8 mouse cellular contexts compared by ENCODE assay signal in genomic region chr1:92935054-92935962, GRCm38 (mm10). TPM values are rescaled to one million over a fixed set of nuclear protein-coding genes. Genes with fewer than 3 reads are reported as not detected.
DNase-seq lines count a peak whose midpoint lies in the region; ATAC-seq and TF ChIP-seq lines count a peak whose summit lies in the region.

No protein-coding gene starts in this region.

- H3K36me3 ChIP-seq in heart, embryonic 10.5 days = peaks cover 26% of the 10 kb centered on the region
- H3K36me3 ChIP-seq in embryonic facial prominence, embryonic 14.5 days (ENCODE audit: control insufficient read depth, insufficient read depth, low read length) = peaks cover 29% of the 10 kb centered on the region
- peaks cover 22% of the 10 kb centered on the region for H3K36me3 ChIP-seq in liver, postnatal 0 days (replicated peaks; ENCODE audit: insufficient read depth, low read length)

- H3K4me2 ChIP-seq in embryonic facial prominence, embryonic 14.5 days (ENCODE audit: low read depth, low read length) = peak overlapping the region; percentile 57
- H3K4me2 ChIP-seq in liver, postnatal 0 days (ENCODE audit: low read depth, low read length) = peak overlapping the region; percentile 95

- H3K4me3 ChIP-seq in heart, embryonic 10.5 days = peak overlapping the region; percentile 88
- H3K4me3 ChIP-seq in embryonic facial prominence, embryonic 14.5 days (ENCODE audit: low read depth, low read length) = peak overlapping the region; percentile 87
- peak overlapping the region; percentile 87 for H3K4me3 ChIP-seq in liver, postnatal 0 days (ENCODE audit: low read depth, low read length)

- no peaks in the 10 kb centered on the region for H3K9me3 ChIP-seq in heart, embryonic 10.5 days
- H3K9me3 ChIP-seq in embryonic facial prominence, embryonic 14.5 days (ENCODE audit: control insufficient read depth, low read length) = peaks cover 15% of the 10 kb centered on the region; the same call in 1 of the 2 replicates
- H3K9me3 ChIP-seq in liver, postnatal 0 days (ENCODE audit: low read length) = no peaks in the 10 kb centered on the region

- peak overlapping the region; percentile 83 for H3K9ac ChIP-seq in embryonic facial prominence, embryonic 14.5 days (ENCODE audit: low read depth, low read length)
- H3K9ac ChIP-seq in liver, postnatal 0 days (replicated peaks) = peak overlapping the region; percentile 79

- H3K4me1 ChIP-seq in heart, embryonic 10.5 days = peaks cover 24% of the 10 kb centered on the region
- H3K4me1 ChIP-seq in embryonic facial prominence, embryonic 14.5 days (ENCODE audit: control insufficient read depth, insufficient read depth, low read length) = 0 out of 2 replicates have a peak, but pooled peaks cover 14% of the 10 kb centered on the region
- H3K4me1 ChIP-seq in liver, postnatal 0 days (ENCODE audit: insufficient read depth) = peaks cover 25% of the 10 kb centered on the region

- peaks cover 7% of the 10 kb centered on the region; the same call in 1 of the 2 replicates for H3K27me3 ChIP-seq in heart, embryonic 10.5 days (ENCODE audit: insufficient read depth, poor library complexity, severe bottlenecking)
- no peaks in the 10 kb centered on the region for H3K27me3 ChIP-seq in embryonic facial prominence, embryonic 14.5 days (replicated peaks; ENCODE audit: control insufficient read depth, insufficient read depth, low read length)
- H3K27me3 ChIP-seq in liver, postnatal 0 days (ENCODE audit: insufficient read depth, low read length) = no peaks in the 10 kb centered on the region

- H3K27ac ChIP-seq in heart, embryonic 10.5 days = peak overlapping the region; percentile 93
- peak overlapping the region; percentile 97; the same call in 1 of the 2 replicates for H3K27ac ChIP-seq in embryonic facial prominence, embryonic 14.5 days (replicated peaks; ENCODE audit: low read depth, low read length)
- H3K27ac ChIP-seq in liver, postnatal 0 days (ENCODE audit: low read depth) = peak overlapping the region; percentile 95

- TF ChIP-seq EP300 in liver, postnatal 0 days (IDR thresholded peaks at IDR 0.05; ENCODE audit: low read depth) = peak; percentile 61; the same call in 1 of the 2 replicates

- no peak for TF ChIP-seq CTCF in liver, postnatal 0 days (IDR thresholded peaks at IDR 0.05; ENCODE audit: low read depth)

- no peak for ATAC-seq in embryonic facial prominence, embryonic 14.5 days (ENCODE audit: low read depth)
- no peak for ATAC-seq in liver, postnatal 0 days

- no peak for DNase-seq in heart, embryonic 10.5 days (ENCODE audit: low spot score)
- DNase-seq in heart, adult 18-20 months = no peak
- peak; percentile 61 for DNase-seq in MN1 (ENCODE audit: low spot score)
- peak; percentile 35 for DNase-seq in embryonic facial prominence, embryonic 14.5 days (ENCODE audit: low spot score)
- peak; percentile 29 for DNase-seq in induced T-regulatory cell, adult 2 months (ENCODE audit: low read depth)
- DNase-seq in liver, postnatal 0 days = peak; percentile 87
- DNase-seq in skeletal muscle tissue, adult 2 months (ENCODE audit: low read depth, low spot score) = peak; percentile 37
- DNase-seq in B cell, adult 2 months = no peak

- 23% methylated on average over 10 of the region's 10 CpGs for WGBS in heart, embryonic 10.5 days
- WGBS in embryonic facial prominence, embryonic 14.5 days = 13% methylated on average over 10 of the region's 10 CpGs
- WGBS in liver, postnatal 0 days (ENCODE audit: insufficient replicate concordance) = 11% methylated on average over 10 of the region's 10 CpGs

RNA-seq across cellular contexts. Expression of gene Capn10, which starts 1.1 kb away (rescaled TPM):
- 19.4 and 25.4 TPM in 2 replicates for polyA plus RNA-seq in heart, embryonic 10.5 days (2016; fragmentation: Nextera tagmentation; extraction: Ambion mirVana)
- total RNA-seq in heart, adult 18-20 months (2021) = 1 to 10 TPM; 5.6 to 7.2 TPM
- 24.4 and 28.2 TPM in 2 replicates for polyA plus RNA-seq in embryonic facial prominence, embryonic 14.5 days (2014; fragmentation: Nextera tagmentation; extraction: Ambion mirVana)
- 25.6 and 25.8 TPM in 2 replicates for polyA plus RNA-seq in liver, postnatal 0 days (2015; fragmentation: Nextera tagmentation; extraction: Ambion mirVana)

RNA-seq across cellular contexts. Expression of gene Gpr35, which starts 15.4 kb away (rescaled TPM):
- polyA plus RNA-seq in heart, embryonic 10.5 days (2016; fragmentation: Nextera tagmentation; extraction: Ambion mirVana) = 0.20 and 0.28 TPM in 2 replicates
- under 1 TPM; 0.59 to 0.62 TPM for total RNA-seq in heart, adult 18-20 months (2021)
- 0.52 and 1.5 TPM in 2 replicates for polyA plus RNA-seq in embryonic facial prominence, embryonic 14.5 days (2014; fragmentation: Nextera tagmentation; extraction: Ambion mirVana)
- 1.1 and 1.4 TPM in 2 replicates for polyA plus RNA-seq in liver, postnatal 0 days (2015; fragmentation: Nextera tagmentation; extraction: Ambion mirVana)

RNA-seq across cellular contexts. Expression of gene Rnpepl1, which starts 24.7 kb away (rescaled TPM):
- polyA plus RNA-seq in heart, embryonic 10.5 days (2016; fragmentation: Nextera tagmentation; extraction: Ambion mirVana) = 25.9 and 30.4 TPM in 2 replicates
- total RNA-seq in heart, adult 18-20 months (2021) = 10 to 100 TPM; 69.4 to 69.9 TPM
- polyA plus RNA-seq in embryonic facial prominence, embryonic 14.5 days (2014; fragmentation: Nextera tagmentation; extraction: Ambion mirVana) = 32.9 and 33.9 TPM in 2 replicates
- polyA plus RNA-seq in liver, postnatal 0 days (2015; fragmentation: Nextera tagmentation; extraction: Ambion mirVana) = 16.1 and 16.2 TPM in 2 replicates

RNA-seq across cellular contexts. Expression of gene Dusp28, which starts 28.5 kb away (rescaled TPM):
- 7.6 and 8.6 TPM in 2 replicates for polyA plus RNA-seq in heart, embryonic 10.5 days (2016; fragmentation: Nextera tagmentation; extraction: Ambion mirVana)
- 10 to 100 TPM; 16.9 to 18.5 TPM for total RNA-seq in heart, adult 18-20 months (2021)
- 7.0 and 7.2 TPM in 2 replicates for polyA plus RNA-seq in embryonic facial prominence, embryonic 14.5 days (2014; fragmentation: Nextera tagmentation; extraction: Ambion mirVana)
- polyA plus RNA-seq in liver, postnatal 0 days (2015; fragmentation: Nextera tagmentation; extraction: Ambion mirVana) = 17.4 and 20.2 TPM in 2 replicates

RNA-seq across cellular contexts. Expression of gene Ankmy1, which starts 32.6 kb away (rescaled TPM):
- 0.06 and 0.18 TPM in 2 replicates for polyA plus RNA-seq in heart, embryonic 10.5 days (2016; fragmentation: Nextera tagmentation; extraction: Ambion mirVana)
- not detected for total RNA-seq in heart, adult 18-20 months (2021)
- polyA plus RNA-seq in embryonic facial prominence, embryonic 14.5 days (2014; fragmentation: Nextera tagmentation; extraction: Ambion mirVana) = 0.68 and 0.73 TPM in 2 replicates
- polyA plus RNA-seq in liver, postnatal 0 days (2015; fragmentation: Nextera tagmentation; extraction: Ambion mirVana) = 0.05 TPM in 1 of 2 replicates, not detected in the other

Comparison
In these comparisons a context has a peak if more than half of its experiments do, and no peak if none do; other contexts are left out.
1. DNase-seq: peak in MN1 (single experiment), embryonic facial prominence, embryonic 14.5 days (single experiment), induced T-regulatory cell, adult 2 months (single experiment), liver, postnatal 0 days (single experiment) and skeletal muscle tissue, adult 2 months (single experiment); none in heart, embryonic 10.5 days (single experiment), heart, adult 18-20 months (0 of 2) and B cell, adult 2 months (0 of 2).
2. Peak in every context shown above with its lines, with median percentiles within 50 percentile points of each other: H3K27ac ChIP-seq and H3K4me3 ChIP-seq.